Comparison of ENCODE assay signal across 9 mouse cellular contexts in genomic region chr17:71283237-71283636, GRCm38 (mm10). TPM values are rescaled to one million over a fixed set of nuclear protein-coding genes. Genes with fewer than 3 reads are reported as not detected.
DNase-seq lines count a peak whose midpoint lies in the region; ATAC-seq lines count a peak whose summit lies in the region.
"Had no signal": no experiment of that assay in that cellular context is flagged by ENCODE, and none has a peak within 500 bp of the region (broad histone marks: within the 10 kb centered on the region; RNA-seq: fewer than 3 reads in every experiment).

No protein-coding gene starts in this region.

- peak; percentile 90 for DNase-seq in embryonic facial prominence, embryonic 14.5 days (ENCODE audit: low spot score)
- no peak for DNase-seq in embryonic facial prominence, embryonic 10.5 days (ENCODE audit: low spot score)
- DNase-seq in adipocyte (ENCODE audit: low spot score) = peak; percentile 68
- DNase-seq in kidney, postnatal 36 days = peak; percentile 21 to 64
- no peak for DNase-seq in thymus, adult 18-20 months

- H3K27me3 ChIP-seq in embryonic facial prominence, embryonic 14.5 days (replicated peaks; ENCODE audit: control insufficient read depth, insufficient read depth, low read length) = no peaks in the 10 kb centered on the region
- no peaks in the 10 kb centered on the region for H3K27me3 ChIP-seq in embryonic facial prominence, embryonic 10.5 days (replicated peaks; ENCODE audit: low read depth, poor library complexity, severe bottlenecking)
- no peaks in the 10 kb centered on the region for H3K27me3 ChIP-seq in heart, embryonic 15.5 days
- H3K27me3 ChIP-seq: neural tube, embryonic 13.5 days had no signal

- no peaks in the 10 kb centered on the region for H3K9me3 ChIP-seq in embryonic facial prominence, embryonic 14.5 days (ENCODE audit: control insufficient read depth, low read length)
- H3K9me3 ChIP-seq in embryonic facial prominence, embryonic 10.5 days = no peaks in the 10 kb centered on the region
- H3K9me3 ChIP-seq in heart, embryonic 15.5 days (replicated peaks) = no peaks in the 10 kb centered on the region
- H3K9me3 ChIP-seq: neural tube, embryonic 13.5 days had no signal

- H3K36me3 ChIP-seq in embryonic facial prominence, embryonic 14.5 days (ENCODE audit: control insufficient read depth, insufficient read depth, low read length) = no peaks in the 10 kb centered on the region
- peaks cover 18% of the 10 kb centered on the region for H3K36me3 ChIP-seq in embryonic facial prominence, embryonic 10.5 days (replicated peaks)
- H3K36me3 ChIP-seq in heart, embryonic 15.5 days = no peaks in the 10 kb centered on the region
- H3K36me3 ChIP-seq: neural tube, embryonic 13.5 days had no signal

- H3K27ac ChIP-seq in embryonic facial prominence, embryonic 14.5 days (replicated peaks; ENCODE audit: low read depth, low read length) = 0 out of 2 replicates have a peak overlapping the region, but pooled peaks have one; percentile 10
- H3K27ac ChIP-seq in embryonic facial prominence, embryonic 10.5 days (replicated peaks) = no peak overlapping the region
- H3K27ac ChIP-seq in heart, embryonic 15.5 days = peak overlapping the region; percentile 75
- H3K27ac ChIP-seq: neural tube, embryonic 13.5 days had no signal

- peaks cover 9% of the 10 kb centered on the region for H3K4me1 ChIP-seq in embryonic facial prominence, embryonic 14.5 days (ENCODE audit: control insufficient read depth, insufficient read depth, low read length)
- H3K4me1 ChIP-seq in embryonic facial prominence, embryonic 10.5 days = peaks cover 18% of the 10 kb centered on the region
- peaks cover 51% of the 10 kb centered on the region for H3K4me1 ChIP-seq in heart, embryonic 15.5 days (replicated peaks)
- H3K4me1 ChIP-seq: neural tube, embryonic 13.5 days had no signal

- H3K4me2 ChIP-seq in embryonic facial prominence, embryonic 14.5 days (ENCODE audit: low read depth, low read length) = no peak overlapping the region
- H3K4me2 ChIP-seq in heart, embryonic 15.5 days = no peak overlapping the region
- H3K4me2 ChIP-seq: neural tube, embryonic 13.5 days had no signal

- H3K4me3 ChIP-seq in embryonic facial prominence, embryonic 14.5 days (ENCODE audit: low read depth, low read length) = no peak overlapping the region
- H3K4me3 ChIP-seq in embryonic facial prominence, embryonic 10.5 days = no peak overlapping the region
- no peak overlapping the region for H3K4me3 ChIP-seq in heart, embryonic 15.5 days
- H3K4me3 ChIP-seq: neural tube, embryonic 13.5 days had no signal

- 66% methylated on average over 4 of the region's 4 CpGs for WGBS in embryonic facial prominence, embryonic 14.5 days
- 95% methylated on average over 4 of the region's 4 CpGs for WGBS in embryonic facial prominence, embryonic 10.5 days
- WGBS in heart, embryonic 15.5 days = 39% methylated on average over 4 of the region's 4 CpGs

- ATAC-seq in embryonic facial prominence, embryonic 14.5 days (ENCODE audit: low read depth) = peak; percentile 84
- peak; percentile 80 for ATAC-seq in heart, embryonic 15.5 days (replicated peaks; ENCODE audit: insufficient number of reproducible peaks, insufficient read depth, low FRiP score, low read depth)
- ATAC-seq in granulocyte monocyte progenitor cell, adult 5-6 weeks (replicated peaks; ENCODE audit: poor library complexity, severe bottlenecking) = no peak
- ATAC-seq in CD4-positive, CD25-positive, alpha-beta regulatory T cell, adult 4 months = no peak

- H3K9ac ChIP-seq in embryonic facial prominence, embryonic 14.5 days (ENCODE audit: low read depth, low read length) = no peak overlapping the region
- no peak overlapping the region for H3K9ac ChIP-seq in heart, embryonic 15.5 days
- H3K9ac ChIP-seq: neural tube, embryonic 13.5 days had no signal

RNA-seq across cellular contexts. Expression of gene Emilin2, which starts 28.5 kb away (rescaled TPM):
- polyA plus RNA-seq in embryonic facial prominence, embryonic 14.5 days (2014; fragmentation: Nextera tagmentation; extraction: Ambion mirVana) = 23.1 and 24.5 TPM in 2 replicates
- 22.2 and 23.8 TPM in 2 replicates for polyA plus RNA-seq in embryonic facial prominence, embryonic 10.5 days (2016; fragmentation: Nextera tagmentation; extraction: Ambion mirVana)
- polyA plus RNA-seq in heart, embryonic 15.5 days (2015; fragmentation: Nextera tagmentation; extraction: Ambion mirVana) = 35.4 and 39.8 TPM in 2 replicates
- total RNA-seq in granulocyte monocyte progenitor cell, adult 5-6 weeks (2014; fragmentation: Nextera tagmentation) = 14.3 and 19.0 TPM in 2 replicates
- total RNA-seq in granulocyte monocyte progenitor cell, adult 5-6 weeks (2017) = 25.0 and 25.8 TPM in 2 replicates
- polyA plus RNA-seq in CD4-positive, CD25-positive, alpha-beta regulatory T cell, adult 4 months (2017; shearing (Covaris generic)) = not detected

Comparison
In these comparisons a context has a peak if more than half of its experiments do, and no peak if none do; other contexts are left out.
1. DNase-seq: peak in embryonic facial prominence, embryonic 14.5 days (single experiment), adipocyte (single experiment) and kidney, postnatal 36 days (2 of 2); none in embryonic facial prominence, embryonic 10.5 days (single experiment) and thymus, adult 18-20 months (0 of 2).
2. ATAC-seq: peak in embryonic facial prominence, embryonic 14.5 days (single experiment) and heart, embryonic 15.5 days (single experiment); none in granulocyte monocyte progenitor cell, adult 5-6 weeks (single experiment) and CD4-positive, CD25-positive, alpha-beta regulatory T cell, adult 4 months (single experiment).
3. RNA of gene Emilin2, which starts 28.5 kb away (polyA plus RNA-seq): 35.4 to 39.8 TPM in heart, embryonic 15.5 days, 23.1 to 24.5 TPM in embryonic facial prominence, embryonic 14.5 days and 22.2 to 23.8 TPM in embryonic facial prominence, embryonic 10.5 days; not detected in CD4-positive, CD25-positive, alpha-beta regulatory T cell, adult 4 months; every median in the first group is over 10 times any median in the second.